Mouse (Mus musculus): ENCODE results near the gene Msl2. TPM values are rescaled to one million over a fixed set of nuclear protein-coding genes. Genes with fewer than 3 reads are reported as not detected.

The Msl2 gene
- polyA plus RNA-seq, 1 experiment from 2014 or later: 4.9 TPM

GRCm38 (mm10) chr9:101102288-101102687 lies 28.4 kb downstream of the Msl2 start:
- Histone ChIP-seq H3K4me1 (0 out of 2 replicates have a peak, but pooled peaks cover 3% of the 10 kb centered on the region), H3K9me3 (replicated peaks) (peaks cover 2% of the 10 kb centered on the region; the same call in 1 of the 2 replicates), H3K4me3 (replicated peaks) (no peak overlapping the region), H3K9ac (no peak overlapping the region), H3K4me2 (no peak overlapping the region), H3K36me3 (peaks cover 54% of the 10 kb centered on the region), H3K27ac (no peak overlapping the region), H3K27me3 (no peaks in the 10 kb centered on the region)
- 88% methylated on average over 3 of the region's 3 CpGs for WGBS
- no peak for ATAC-seq (replicated peaks; ENCODE audit: low FRiP score)

DNA sequence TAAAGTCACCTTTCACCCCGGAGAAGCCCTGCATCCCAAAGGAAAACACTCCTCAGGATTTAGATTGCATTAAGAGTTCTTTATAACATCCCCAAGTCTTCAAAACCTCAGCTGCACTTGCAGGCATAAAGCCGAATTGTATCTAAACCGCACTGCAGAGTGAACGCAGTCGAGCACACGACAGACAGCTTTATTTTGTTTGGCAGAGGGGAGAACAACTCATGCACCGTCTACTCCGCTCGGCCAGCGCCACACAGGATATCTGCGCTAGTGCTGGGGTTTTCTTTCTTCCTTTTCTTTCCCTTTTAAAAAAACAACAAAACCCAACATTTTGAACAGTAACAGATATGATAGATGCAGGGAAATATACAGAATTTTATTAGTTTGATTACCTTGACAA lies 31.0 kb downstream of the Msl2 start:
- no peak for ATAC-seq (replicated peaks; ENCODE audit: low FRiP score)
- Histone ChIP-seq H3K4me2 (no peak overlapping the region), H3K4me3 (replicated peaks) (no peak overlapping the region), H3K9ac (no peak overlapping the region), H3K36me3 (peaks cover 62% of the 10 kb centered on the region), H3K27ac (no peak overlapping the region), H3K4me1 (peaks cover 8% of the 10 kb centered on the region), H3K27me3 (no peaks in the 10 kb centered on the region), H3K9me3 (replicated peaks) (no peaks in the 10 kb centered on the region)
- WGBS: 66% methylated on average over 11 of the region's 11 CpGs

DNA sequence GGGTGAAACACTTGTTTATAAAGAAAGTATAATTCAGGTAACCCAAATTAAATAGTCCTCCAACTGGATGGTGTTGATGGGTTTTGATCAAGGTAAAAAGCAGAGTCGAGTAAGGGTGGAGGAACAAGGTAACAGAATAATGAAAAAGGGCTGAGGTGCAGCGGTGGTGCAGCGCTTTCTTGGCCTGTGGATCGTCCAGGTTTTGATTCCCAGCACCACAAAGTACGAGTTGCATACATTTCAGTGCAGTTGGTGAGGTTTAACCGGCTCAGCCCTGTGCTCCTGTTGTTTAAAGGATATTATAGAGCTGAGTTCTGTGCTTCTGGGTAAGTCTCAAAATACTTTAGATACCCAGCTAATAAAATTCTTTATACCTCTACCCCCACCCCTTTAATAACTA lies 31.8 kb downstream of the Msl2 start:
- Histone ChIP-seq H3K4me3 (replicated peaks) (no peak overlapping the region), H3K4me2 (no peak overlapping the region), H3K36me3 (peaks cover 57% of the 10 kb centered on the region), H3K9me3 (replicated peaks) (no peaks in the 10 kb centered on the region), H3K27me3 (no peaks in the 10 kb centered on the region), H3K4me1 (peaks cover 14% of the 10 kb centered on the region), H3K27ac (no peak overlapping the region), H3K9ac (no peak overlapping the region)
- WGBS: 92% methylated on average over 6 of the region's 6 CpGs
- ATAC-seq (replicated peaks; ENCODE audit: low FRiP score): no peak

- Histone ChIP-seq H3K27me3 (no peaks in the 10 kb centered on the region), H3K36me3 (peaks cover 47% of the 10 kb centered on the region), H3K9ac (no peak overlapping the region), H3K4me3 (replicated peaks) (no peak overlapping the region), H3K27ac (no peak overlapping the region), H3K4me2 (no peak overlapping the region), H3K9me3 (replicated peaks) (no peaks in the 10 kb centered on the region), H3K4me1 (peaks cover 15% of the 10 kb centered on the region)
- no peak for ATAC-seq (replicated peaks; ENCODE audit: low FRiP score)
- WGBS: 88% methylated on average over 3 of the region's 3 CpGs
Observed at GRCm38 (mm10) chr9:101107386-101107785, 33.5 kb downstream of the Msl2 start.

- Histone ChIP-seq H3K9ac (no peak overlapping the region), H3K4me3 (replicated peaks) (no peak overlapping the region), H3K27me3 (no peaks in the 10 kb centered on the region), H3K4me2 (no peak overlapping the region), H3K9me3 (replicated peaks) (no peaks in the 10 kb centered on the region), H3K36me3 (peaks cover 42% of the 10 kb centered on the region), H3K27ac (peak overlapping the region; percentile 46), H3K4me1 (peaks cover 15% of the 10 kb centered on the region)
- 19% methylated on average over 3 of the region's 3 CpGs for WGBS
- peak; percentile 73 for ATAC-seq (replicated peaks; ENCODE audit: low FRiP score)
Observed at GRCm38 (mm10) chr9:101110013-101110412, 36.1 kb downstream of the Msl2 start.

DNA sequence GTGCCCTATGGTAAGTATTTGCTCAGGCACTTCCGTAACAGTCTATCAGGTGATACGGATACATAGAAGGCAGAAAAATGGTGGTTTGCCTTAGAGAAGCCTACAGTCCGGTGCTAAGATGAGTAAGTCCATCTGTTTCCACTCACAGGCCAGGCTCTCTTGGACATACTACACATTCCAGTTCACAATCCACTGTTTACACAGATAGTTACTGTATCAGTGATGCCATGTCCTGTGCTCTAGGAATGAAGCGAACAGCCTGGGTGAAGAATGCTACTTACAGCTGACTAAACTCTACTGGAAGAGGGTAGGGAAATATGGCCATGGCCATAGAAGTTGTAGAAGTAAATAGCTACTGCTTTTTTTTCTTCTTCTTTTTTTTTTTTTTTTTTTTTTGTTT lies 39.4 kb downstream of the Msl2 start:
- WGBS: 78% methylated on average over 4 of the region's 4 CpGs
- Histone ChIP-seq H3K27ac (no peak overlapping the region), H3K36me3 (peaks cover 27% of the 10 kb centered on the region), H3K4me2 (no peak overlapping the region), H3K4me3 (replicated peaks) (no peak overlapping the region), H3K27me3 (no peaks in the 10 kb centered on the region), H3K9ac (no peak overlapping the region), H3K4me1 (peaks cover 15% of the 10 kb centered on the region), H3K9me3 (replicated peaks) (no peaks in the 10 kb centered on the region)
- ATAC-seq (replicated peaks; ENCODE audit: low FRiP score): no peak

- Histone ChIP-seq H3K4me1 (peaks cover 15% of the 10 kb centered on the region), H3K27ac (no peak overlapping the region), H3K9me3 (replicated peaks) (no peaks in the 10 kb centered on the region), H3K36me3 (peaks cover 23% of the 10 kb centered on the region), H3K27me3 (no peaks in the 10 kb centered on the region), H3K4me3 (replicated peaks) (no peak overlapping the region), H3K9ac (no peak overlapping the region), H3K4me2 (no peak overlapping the region)
- 67% methylated on average over 8 of the region's 8 CpGs for WGBS
- no peak for ATAC-seq (replicated peaks; ENCODE audit: low FRiP score)
Observed at GRCm38 (mm10) chr9:101114182-101114884, 40.4 kb downstream of the Msl2 start.

DNA sequence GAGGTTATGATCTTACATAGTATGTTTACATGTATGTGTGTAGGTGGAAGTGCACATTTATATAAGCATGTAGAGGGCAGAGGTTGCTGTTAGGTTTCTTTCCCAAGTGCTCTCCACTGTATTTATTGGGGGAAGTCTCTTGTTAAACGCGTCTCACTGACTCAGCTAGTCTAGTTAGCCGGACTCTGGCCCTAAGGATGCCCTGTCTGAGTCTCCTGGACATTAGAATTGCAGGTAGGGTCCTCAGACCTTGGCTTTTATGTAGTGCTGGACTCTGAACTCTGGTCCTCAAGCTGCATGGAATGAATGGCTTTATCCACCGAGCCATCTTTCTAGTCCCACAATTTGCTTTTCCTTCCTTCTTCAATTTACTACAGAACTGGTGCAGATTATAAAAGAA lies 69.7 kb downstream of the Msl2 start:
- Histone ChIP-seq H3K27me3 (no peaks in the 10 kb centered on the region), H3K4me3 (replicated peaks) (no peak overlapping the region), H3K27ac (no peak overlapping the region), H3K36me3 (peaks cover 58% of the 10 kb centered on the region), H3K4me2 (no peak overlapping the region), H3K9me3 (replicated peaks) (no peaks in the 10 kb centered on the region), H3K4me1 (no peaks in the 10 kb centered on the region), H3K9ac (no peak overlapping the region)
- ATAC-seq (replicated peaks; ENCODE audit: low FRiP score): no peak
- WGBS: 93% methylated on average over 4 of the region's 4 CpGs

- no peak overlapping the region for H3K4me2 ChIP-seq
- no peaks in the 10 kb centered on the region for H3K4me1 ChIP-seq
- no peak overlapping the region for H3K9ac ChIP-seq
- ATAC-seq (replicated peaks; ENCODE audit: low FRiP score): no peak
- peaks cover 29% of the 10 kb centered on the region for H3K36me3 ChIP-seq
- no peaks in the 10 kb centered on the region for H3K27me3 ChIP-seq
- WGBS: 82% methylated on average over 5 of the region's 5 CpGs
- no peaks in the 10 kb centered on the region for H3K9me3 ChIP-seq (replicated peaks)
- no peak overlapping the region for H3K27ac ChIP-seq
- H3K4me3 ChIP-seq (replicated peaks): no peak overlapping the region
Observed at GRCm38 (mm10) chr9:101152872-101153271, 79.0 kb downstream of the Msl2 start.

Other genes starting within 250 kb of the Msl2 start
- 24.5 and 26.4 TPM in 2 replicates for gene Pccb, start 39.2 kb upstream of the Msl2 start, polyA plus RNA-seq (2015; fragmentation: Nextera tagmentation; extraction: Ambion mirVana)
- gene Ppp2r3a, start 177.7 kb downstream of the Msl2 start, polyA plus RNA-seq (2015; fragmentation: Nextera tagmentation; extraction: Ambion mirVana): 16.4 and 17.5 TPM in 2 replicates

Data from kidney, embryonic 15.5 days (tissue).